ENCODE assay signal across 8 mouse cellular contexts in the genomic region with DNA sequence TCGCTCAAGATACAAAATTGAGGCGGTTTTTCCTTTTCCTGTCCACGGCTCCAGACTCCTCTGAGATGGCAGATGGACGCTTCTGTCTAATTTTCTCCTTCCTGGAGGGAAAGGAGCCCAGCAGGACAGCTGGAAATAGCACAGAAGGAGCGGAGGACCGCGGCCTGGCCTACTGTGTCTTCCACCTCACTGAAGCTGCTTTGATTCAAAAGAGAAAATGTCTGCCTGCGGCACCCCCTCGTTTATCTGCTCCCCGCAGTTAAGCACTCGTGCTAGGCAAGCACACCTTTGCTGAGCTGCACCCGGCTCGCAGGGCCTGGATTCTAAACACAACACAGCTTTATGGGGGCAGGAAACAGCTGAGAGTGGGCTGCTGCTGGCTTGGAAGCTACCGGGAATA. TPM values are rescaled to one million over a fixed set of nuclear protein-coding genes. Genes with fewer than 3 reads are reported as not detected.
A peak's percentile ranks its signal among the peaks of the same experiment; 100 is the strongest.
DNase-seq lines count a peak whose midpoint lies in the region; ATAC-seq lines count a peak whose summit lies in the region.
"Had no signal": no experiment of that assay in that cellular context is flagged by ENCODE, and none has a peak within 500 bp of the region (broad histone marks: within the 10 kb centered on the region; RNA-seq: fewer than 3 reads in every experiment).

No protein-coding gene starts in this region.

- H3K4me2 ChIP-seq in neural tube, embryonic 12.5 days (replicated peaks): no peak overlapping the region

- WGBS in hindbrain, embryonic 10.5 days: 81% methylated on average over 14 of the region's 14 CpGs
- WGBS in neural tube, embryonic 12.5 days: 72% methylated on average over 14 of the region's 14 CpGs

- H3K4me3 ChIP-seq in hindbrain, embryonic 10.5 days: no peak overlapping the region
- H3K4me3 ChIP-seq in neural tube, embryonic 12.5 days: no peak overlapping the region

- peak; percentile 45 to 69 for DNase-seq in left cerebral cortex, postnatal 25 days (ENCODE audit: low spot score in 2 of 2)
- no peak for DNase-seq in left cerebral cortex, adult 8-10 months (ENCODE audit: low spot score in 2 of 2)
- DNase-seq in cerebellum, postnatal 25 days: peak; percentile 72 to 80
- no peak for DNase-seq in hindbrain, embryonic 10.5 days (ENCODE audit: low spot score)
- DNase-seq in adrenal gland, adult 2 months: no peak
- no peak for DNase-seq in adrenal gland, postnatal 14 days

- H3K36me3 ChIP-seq in hindbrain, embryonic 10.5 days: peaks cover 40% of the 10 kb centered on the region
- no peaks in the 10 kb centered on the region; the same call in 1 of the 2 replicates for H3K36me3 ChIP-seq in neural tube, embryonic 12.5 days

- peak overlapping the region; percentile 53 for H3K27ac ChIP-seq in hindbrain, embryonic 10.5 days
- 0 out of 2 replicates have a peak overlapping the region, but pooled peaks have one; percentile 7 for H3K27ac ChIP-seq in neural tube, embryonic 12.5 days

- H3K9ac ChIP-seq in neural tube, embryonic 12.5 days: 0 out of 2 replicates have a peak overlapping the region, but pooled peaks have one; percentile 7

- no peaks in the 10 kb centered on the region for H3K27me3 ChIP-seq in hindbrain, embryonic 10.5 days (ENCODE audit: insufficient read depth, poor library complexity, severe bottlenecking)
- H3K27me3 ChIP-seq in neural tube, embryonic 12.5 days (replicated peaks): no peaks in the 10 kb centered on the region

- H3K4me1 ChIP-seq in hindbrain, embryonic 10.5 days (replicated peaks): peaks cover 28% of the 10 kb centered on the region
- peaks cover 8% of the 10 kb centered on the region for H3K4me1 ChIP-seq in neural tube, embryonic 12.5 days

- H3K9me3 ChIP-seq in hindbrain, embryonic 10.5 days: no peaks in the 10 kb centered on the region
- H3K9me3 ChIP-seq in neural tube, embryonic 12.5 days: no peaks in the 10 kb centered on the region

- intact Hi-C loops in left cerebral cortex, postnatal 25 days (cut with DNase I): loop anchor here (5.0 kb wide), 2 partner anchors 84 to 209 kb away; no protein-coding TSS in a partner anchor

- ATAC-seq in neural tube, embryonic 12.5 days (ENCODE audit: low FRiP score, low read depth): no peak

RNA-seq across cellular contexts. Expression of gene Eno1, which starts 21.9 kb away (rescaled TPM):
- 100 to 1,000 TPM; 424 to 432 TPM for total RNA-seq in left cerebral cortex, postnatal 25 days (2021)
- total RNA-seq in left cerebral cortex, adult 8-10 months (2022): 100 to 1,000 TPM; 450 to 494 (median 470) TPM
- 2,517 and 3,327 TPM in 2 replicates for polyA plus RNA-seq in hindbrain, embryonic 10.5 days (2016; fragmentation: Nextera tagmentation; extraction: Ambion mirVana)
- 1,428 and 1,431 TPM in 2 replicates for polyA plus RNA-seq in neural tube, embryonic 12.5 days (2016; fragmentation: Nextera tagmentation; extraction: Ambion mirVana)
- total RNA-seq in adrenal gland, adult 2 months (2021): 100 to 1,000 TPM; 381 to 501 TPM
- 425 and 428 TPM in 2 replicates for polyA plus RNA-seq in adrenal gland, adult 2 months (2012; rRNA removed)
- 426 and 444 TPM in 2 replicates for total RNA-seq in adrenal gland, postnatal 14 days (2021)

RNA-seq across cellular contexts. Expression of gene Rere, which starts 23.1 kb away (rescaled TPM):
- 100 to 1,000 TPM in 1 of 2 experiments, 10 to 100 TPM in 1; 84.7 to 103 TPM for total RNA-seq in left cerebral cortex, postnatal 25 days (2021)
- 100 to 1,000 TPM in 1 of 4 experiments, 10 to 100 TPM in 3; 86.6 to 105 (median 93.5) TPM for total RNA-seq in left cerebral cortex, adult 8-10 months (2022)
- 29.4 and 40.4 TPM in 2 replicates for polyA plus RNA-seq in hindbrain, embryonic 10.5 days (2016; fragmentation: Nextera tagmentation; extraction: Ambion mirVana)
- 55.5 and 57.2 TPM in 2 replicates for polyA plus RNA-seq in neural tube, embryonic 12.5 days (2016; fragmentation: Nextera tagmentation; extraction: Ambion mirVana)
- total RNA-seq in adrenal gland, adult 2 months (2021): 100 to 1,000 TPM; 104 to 105 TPM
- polyA plus RNA-seq in adrenal gland, adult 2 months (2012; rRNA removed): 81.0 and 112 TPM in 2 replicates
- 108 and 131 TPM in 2 replicates for total RNA-seq in adrenal gland, postnatal 14 days (2021)

RNA-seq across cellular contexts. Expression of gene Car6, which starts 57.3 kb away (rescaled TPM):
- not detected for total RNA-seq in left cerebral cortex, postnatal 25 days (2021)
- not detected for total RNA-seq in left cerebral cortex, adult 8-10 months (2022)
- polyA plus RNA-seq in hindbrain, embryonic 10.5 days (2016; fragmentation: Nextera tagmentation; extraction: Ambion mirVana): 0.14 TPM in 1 of 2 replicates, not detected in the other
- polyA plus RNA-seq in neural tube, embryonic 12.5 days (2016; fragmentation: Nextera tagmentation; extraction: Ambion mirVana): 0.38 TPM in 1 of 2 replicates, not detected in the other
- total RNA-seq in adrenal gland, adult 2 months (2021): 1 to 10 TPM in 1 of 2 experiments, under 1 TPM in 1; 0.31 to 2.5 TPM
- not detected in 2 replicates for polyA plus RNA-seq in adrenal gland, adult 2 months (2012; rRNA removed)
- 0.44 TPM in 1 of 2 replicates, not detected in the other for total RNA-seq in adrenal gland, postnatal 14 days (2021)
- polyA plus RNA-seq: large intestine, adult 2 months had no signal

Comparison
In these comparisons a context has a peak if more than half of its experiments do, and no peak if none do; other contexts are left out.
1. DNase-seq: peak in left cerebral cortex, postnatal 25 days (2 of 2) and cerebellum, postnatal 25 days (2 of 2); none in left cerebral cortex, adult 8-10 months (0 of 2), hindbrain, embryonic 10.5 days (single experiment), adrenal gland, adult 2 months (single experiment) and adrenal gland, postnatal 14 days (single experiment).